Mouse (Mus musculus) forebrain, embryonic 13.5 days (tissue): ENCODE results near the gene Me1. TPM values are rescaled to one million over a fixed set of nuclear protein-coding genes. Genes with fewer than 3 reads are reported as not detected.

ENCODE experiments used
- ATAC-seq: fragments of 200-750 bp; cut with Nextera tagmentation; 2 replicates; pipeline ENCODE4 v1.8.0; 2017
- H3K27ac ChIP-seq: fragments of 300-500 bp; sonication (generic); 2 replicates; pipeline ENCODE4 v1.5.1; 2015; ENCODE audit warnings: inconsistent platforms, mild to moderate bottlenecking, moderate library complexity
- H3K27me3 ChIP-seq: fragments of 300-500 bp; sonication (generic); 2 replicates; pipeline ENCODE4 v1.6.1; 2015; ENCODE audit warnings: mild to moderate bottlenecking, inconsistent platforms
- H3K36me3 ChIP-seq: fragments of 300-500 bp; sonication (generic); 2 replicates; pipeline ENCODE4 v1.6.1; 2015; ENCODE audit warnings: mild to moderate bottlenecking, inconsistent platforms; ENCODE audit not compliant: poor library complexity, severe bottlenecking
- H3K4me1 ChIP-seq: fragments of 300-500 bp; sonication (generic); 2 replicates; pipeline ENCODE4 v1.6.1; 2015; ENCODE audit warnings: inconsistent platforms
- H3K4me2 ChIP-seq: fragments of 300-500 bp; sonication (generic); 2 replicates; pipeline ENCODE4 v1.6.1; 2015; ENCODE audit warnings: inconsistent platforms, mild to moderate bottlenecking, moderate library complexity
- H3K4me3 ChIP-seq: fragments of 300-500 bp; sonication (generic); 2 replicates; pipeline ENCODE4 v1.5.1; 2015; ENCODE audit warnings: mild to moderate bottlenecking, inconsistent platforms
- H3K9ac ChIP-seq: fragments of 300-500 bp; sonication (generic); 2 replicates; pipeline ENCODE4 v1.6.1; 2015; ENCODE audit warnings: mild to moderate bottlenecking, inconsistent platforms
- H3K9me3 ChIP-seq: fragments of 300-500 bp; sonication (generic); replicated peaks from 2 replicates; pipeline ENCODE4 v1.6.1; 2016; ENCODE audit warnings: inconsistent platforms
- WGBS: fragments of 180-500 bp; shearing (Covaris S2); methylation state at CpG from one replicate; pipeline ENCODE4 v1.1.7; 2015; 5-methylcytosine and 5-hydroxymethylcytosine counted together
- polyA plus RNA-seq: library from polyadenylated mRNA; unstranded; fragments of >200 nt; fragmentation: Nextera tagmentation; extraction: Ambion mirVana; gene quantifications from 2 replicates; pipeline ENCODE4 v1.2.1, GENCODE M21; 2015

Me1 gene
- polyA plus RNA-seq, 1 experiment from 2014 or later: 9.5 TPM

DNA sequence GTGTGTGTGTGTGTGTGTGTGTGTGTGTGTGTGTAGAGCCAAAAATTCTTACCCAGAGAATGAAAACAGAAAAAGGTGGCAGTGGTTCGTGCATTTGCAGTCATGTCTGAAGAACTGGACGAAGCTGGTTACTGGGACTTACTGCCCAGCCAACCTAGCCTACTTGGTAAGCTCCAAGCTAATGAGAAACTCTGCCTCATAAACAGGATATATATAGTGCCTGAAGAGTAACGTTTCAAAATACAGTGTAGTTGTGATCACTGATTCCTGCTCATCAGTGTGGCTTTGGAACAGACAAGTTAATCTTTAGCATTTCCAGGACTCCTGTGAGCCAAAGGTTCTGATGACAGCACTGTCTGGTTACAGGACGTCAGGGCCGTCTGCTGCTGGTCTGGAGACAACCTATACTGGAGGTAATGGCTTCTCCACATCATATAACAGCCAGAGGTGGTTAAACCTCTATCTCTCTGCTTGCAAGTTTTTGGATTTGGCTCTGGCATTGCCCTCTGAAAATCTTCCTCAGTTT is 146.1 kb downstream of the Me1 start:
- Histone ChIP-seq H3K36me3 (peaks cover 71% of the 10 kb centered on the region), H3K4me3 (no peak overlapping the region), H3K27ac (no peak overlapping the region), H3K9me3 (no peaks in the 10 kb centered on the region), H3K4me1 (no peaks in the 10 kb centered on the region), H3K9ac (no peak overlapping the region), H3K4me2 (no peak overlapping the region), H3K27me3 (no peaks in the 10 kb centered on the region)
- ATAC-seq: no peak
- WGBS: 88% methylated on average over 5 of the region's 5 CpGs

DNA sequence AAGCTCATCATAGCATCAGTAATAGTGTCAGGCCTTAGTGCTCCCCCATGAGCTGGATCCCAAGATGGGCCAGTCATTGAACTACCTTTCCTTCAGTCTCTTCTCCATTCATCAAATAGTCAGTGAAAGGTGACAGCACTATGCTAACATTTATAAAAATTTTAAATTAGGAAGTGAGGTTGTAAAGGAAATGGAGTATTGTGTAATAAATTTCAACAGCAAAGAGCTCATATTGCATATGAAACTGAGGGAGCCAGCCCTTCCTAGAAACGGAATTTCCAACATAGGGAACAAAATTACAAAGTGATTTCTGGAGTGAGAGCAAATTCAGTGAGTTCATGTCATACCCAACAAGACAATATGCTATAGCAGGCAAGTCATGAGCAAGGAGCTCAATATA is 151.2 kb downstream of the Me1 start:
- no peak overlapping the region for H3K4me2 ChIP-seq
- H3K4me3 ChIP-seq: no peak overlapping the region
- H3K9me3 ChIP-seq: no peaks in the 10 kb centered on the region
- peaks cover 12% of the 10 kb centered on the region; the same call in 1 of the 2 replicates for H3K4me1 ChIP-seq
- H3K9ac ChIP-seq: no peak overlapping the region
- peaks cover 67% of the 10 kb centered on the region for H3K36me3 ChIP-seq
- H3K27me3 ChIP-seq: no peaks in the 10 kb centered on the region
- ATAC-seq: no peak
- 78% methylated on average over 1 of the region's 1 CpGs for WGBS
- H3K27ac ChIP-seq: 0 out of 2 replicates have a peak overlapping the region, but pooled peaks have one; percentile 15

DNA sequence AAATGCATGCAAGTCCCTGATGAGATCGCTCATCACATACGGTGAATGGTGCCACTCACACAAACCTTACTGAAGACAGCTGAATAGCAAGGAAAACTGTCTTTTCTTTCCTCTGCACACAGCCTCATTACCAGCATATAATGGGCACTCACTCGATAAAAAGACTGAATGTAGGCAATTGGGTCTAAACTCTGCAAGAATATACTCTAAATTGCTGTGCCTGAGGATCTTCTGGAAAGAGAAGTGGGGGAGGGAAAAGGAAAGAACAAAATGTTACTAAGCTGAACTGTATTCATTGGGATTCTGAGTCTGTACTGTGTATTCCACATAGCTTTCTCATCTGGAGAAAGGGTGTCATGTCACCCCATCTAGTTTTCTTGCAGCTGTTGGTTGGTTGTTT is 152.3 kb downstream of the Me1 start:
- 19% methylated on average over 3 of the region's 3 CpGs for WGBS
- Histone ChIP-seq H3K9ac (no peak overlapping the region), H3K9me3 (no peaks in the 10 kb centered on the region), H3K27me3 (no peaks in the 10 kb centered on the region), H3K4me1 (peaks cover 12% of the 10 kb centered on the region; the same call in 1 of the 2 replicates), H3K4me3 (no peak overlapping the region), H3K36me3 (peaks cover 58% of the 10 kb centered on the region), H3K27ac (peak overlapping the region; percentile 48; the same call in 1 of the 2 replicates), H3K4me2 (no peak overlapping the region)
- ATAC-seq: peak; percentile 61

DNA sequence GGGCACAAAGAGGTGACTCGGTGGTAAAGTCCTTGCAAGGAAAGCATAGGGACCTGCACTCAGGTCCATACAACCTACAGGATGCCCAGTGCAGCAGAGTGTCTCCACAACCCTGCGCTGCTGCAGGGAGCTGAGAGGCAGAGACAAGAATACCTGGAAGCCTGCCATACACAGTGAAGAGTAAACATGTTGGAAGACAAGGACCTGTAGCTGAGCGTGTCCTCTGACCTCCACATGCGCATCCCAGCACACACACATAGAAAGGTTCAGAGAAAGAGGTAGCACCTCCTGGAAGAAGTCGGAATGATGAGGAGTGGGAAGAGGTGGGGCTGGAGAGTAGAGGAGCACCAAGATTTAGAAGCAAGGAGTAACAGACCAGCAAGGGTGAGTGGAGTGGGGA is 161.7 kb downstream of the Me1 start:
- Histone ChIP-seq H3K36me3 (peaks cover 29% of the 10 kb centered on the region), H3K27ac (no peak overlapping the region), H3K4me1 (no peaks in the 10 kb centered on the region), H3K9ac (no peak overlapping the region), H3K9me3 (no peaks in the 10 kb centered on the region), H3K4me3 (no peak overlapping the region), H3K4me2 (no peak overlapping the region), H3K27me3 (no peaks in the 10 kb centered on the region)
- WGBS: 88% methylated on average over 5 of the region's 5 CpGs
- no peak for ATAC-seq

Other genes starting within 250 kb of the Me1 start
- 5.2 and 6.0 TPM in 2 replicates for gene Ube2cbp, start 231.0 kb downstream of the Me1 start, polyA plus RNA-seq
- gene Dop1a, start 228.8 kb downstream of the Me1 start, polyA plus RNA-seq: 24.4 and 29.4 TPM in 2 replicates
- gene Pgm3, start 124.1 kb downstream of the Me1 start, polyA plus RNA-seq: 39.7 and 43.3 TPM in 2 replicates
- 5.0 and 6.2 TPM in 2 replicates for gene Rwdd2a, start 124.0 kb downstream of the Me1 start, polyA plus RNA-seq
- 0.62 and 0.73 TPM in 2 replicates for gene Prss35, start 47.7 kb upstream of the Me1 start, polyA plus RNA-seq
- gene Snap91, start 184.7 kb upstream of the Me1 start, polyA plus RNA-seq: 46.5 and 47.7 TPM in 2 replicates